Mouse (Mus musculus) Patski (cell line): ENCODE measurements at regions not wholly inside any gene's neighbourhood (a gene's known extent, or its start where the extent isn't known, plus 50 kb on each side); places are given as distances from the start of the nearest gene placed in this dataset.

Source experiments
- ATAC-seq: fragments of 100-300 bp; one replicate; pipeline ENCODE4 v1.8.0; 2021
- CTCF ChIA-PET: fragments of 350-600 bp; sonication (Branson Sonifier 250); formaldehyde crosslinking; loops from one replicate; lab custom pipeline; 2022; ENCODE audit warnings: inconsistent platforms; lab: Charles Lee
- POLR2A ChIA-PET: fragments of 350-600 bp; sonication (Branson Sonifier 250); formaldehyde crosslinking; loops from one replicate; lab custom pipeline; 2022; ENCODE audit warnings: antibody characterized with exemption, inconsistent platforms; lab: Charles Lee
- DNase-seq: peaks from one replicate; pipeline ENCODE4 v3.0.0-alpha.2; 2011; ENCODE audit warnings: low read depth, low spot score
- H3K27me3 ChIP-seq: fragments of 371-371 bp; one replicate; pipeline ENCODE4 v1.5.1; 2021
- CTCF ChIP-seq: fragments of 100-300 bp; IDR thresholded peaks from one replicate; pipeline ENCODE4 v1.5.1; 2021
- in situ Hi-C: fragments of 300-500 bp; cut with MboI; formaldehyde crosslinking; loops from 3 replicates; pipeline ENCODE4 v1.11.1; 2018; ENCODE audit warnings: low pct_unique_long_range_greater_than_20kb, mixed read lengths

DNA sequence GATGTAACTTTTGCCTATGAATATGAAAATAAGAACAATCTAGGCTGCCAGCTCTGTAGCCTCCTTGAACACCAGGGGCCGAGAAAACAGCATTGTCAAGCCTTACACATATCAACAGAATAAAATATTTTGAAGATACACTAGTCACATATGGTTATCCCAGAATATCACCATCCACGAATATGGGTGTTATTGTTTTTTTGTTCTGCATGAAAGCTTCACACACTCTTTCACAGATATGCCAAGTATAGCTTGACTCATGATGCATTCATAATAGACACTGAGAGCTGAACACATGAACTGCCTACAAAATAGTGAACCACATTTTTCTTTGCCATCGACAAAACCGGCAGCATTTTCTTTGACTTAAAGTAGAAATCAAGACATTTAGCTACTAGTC, 106.9 kb upstream of the Atxn1 start:
- ATAC-seq: no peak
- in situ Hi-C loops: no loop called here
- CTCF ChIA-PET: no interaction called here
- POLR2A ChIA-PET: no interaction called here
- DNase-seq: no peak
- no peak for TF ChIP-seq CTCF
- H3K27me3 ChIP-seq: peaks cover 20% of the 10 kb centered on the region

DNA sequence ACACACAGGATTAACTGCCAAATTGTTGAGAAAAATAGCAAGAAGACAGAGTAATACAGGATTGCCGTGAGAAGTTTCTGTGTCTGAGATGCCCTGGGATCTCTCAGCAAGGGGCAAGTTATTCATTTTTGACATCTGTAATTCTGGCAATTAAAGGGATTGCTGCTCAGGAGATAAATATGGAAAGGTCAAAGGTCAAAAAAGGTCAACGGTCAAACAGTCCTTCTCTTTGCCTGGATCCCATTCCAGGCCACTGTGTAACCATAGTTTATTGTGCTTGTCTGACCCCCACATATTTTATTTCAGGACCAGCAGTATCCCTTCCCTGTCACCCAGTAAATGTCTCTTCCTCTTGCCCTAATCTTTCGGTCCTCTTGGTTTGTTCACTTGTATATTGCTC, 104.8 kb upstream of the Atxn1 start:
- in situ Hi-C loops: no loop called here
- POLR2A ChIA-PET: no interaction called here
- peaks cover 7% of the 10 kb centered on the region for H3K27me3 ChIP-seq
- DNase-seq (no peak), ATAC-seq (no peak)
- CTCF ChIA-PET: no interaction called here
- no peak for TF ChIP-seq CTCF

DNA sequence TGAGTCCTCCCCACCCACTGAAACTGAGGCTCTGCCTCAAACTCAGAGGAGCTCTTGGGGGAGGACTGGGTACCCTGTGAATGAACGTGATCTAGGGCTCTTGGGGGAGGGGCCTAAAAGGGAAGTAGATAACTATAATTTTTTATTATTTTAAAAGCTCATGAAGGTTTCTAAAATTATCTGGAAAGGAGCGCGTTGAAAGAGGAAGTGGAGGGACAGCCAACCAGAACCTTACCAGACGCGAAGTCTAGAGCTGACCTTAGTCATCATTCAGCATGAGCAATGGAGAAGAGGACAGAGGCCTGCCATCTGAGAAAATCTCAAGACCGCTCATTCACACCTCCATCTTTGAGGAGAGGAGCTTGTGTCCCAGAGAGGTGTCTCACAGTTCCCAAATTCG, 98.0 kb upstream of the Atxn1 start:
- in situ Hi-C loops: no loop called here
- POLR2A ChIA-PET: no interaction called here

DNA sequence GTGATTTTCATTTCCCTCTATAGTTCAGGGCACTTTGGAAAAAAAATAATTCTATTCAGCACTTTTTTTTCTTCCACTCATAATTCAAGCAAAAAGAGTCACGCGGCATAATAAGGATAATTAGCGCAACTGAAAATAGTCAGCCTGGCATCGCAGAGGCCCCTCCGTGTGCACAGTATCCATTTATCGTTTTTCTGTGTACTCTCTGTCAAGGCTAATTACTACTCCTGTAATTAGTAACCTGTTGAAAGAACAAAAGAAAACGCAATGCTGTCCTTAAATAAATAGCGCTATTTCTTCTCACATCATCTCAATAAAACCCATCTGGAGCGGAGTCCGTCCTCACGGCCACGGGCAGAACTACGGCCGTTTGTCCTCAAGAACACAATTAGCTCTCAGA, 95.1 kb upstream of the Atxn1 start:
- DNase-seq (no peak), ATAC-seq (no peak)
- H3K27me3 ChIP-seq: peaks cover 3% of the 10 kb centered on the region
- in situ Hi-C loops: no loop called here
- ChIA-PET CTCF (no interaction called here), POLR2A (no interaction called here)
- TF ChIP-seq CTCF: no peak

More for the DNA sequence above, 98.0 kb upstream of the Atxn1 start:
- no peak for TF ChIP-seq CTCF
- CTCF ChIA-PET: no interaction called here
- DNase-seq: no peak
- H3K27me3 ChIP-seq: peaks cover 7% of the 10 kb centered on the region
- no peak for ATAC-seq

DNA sequence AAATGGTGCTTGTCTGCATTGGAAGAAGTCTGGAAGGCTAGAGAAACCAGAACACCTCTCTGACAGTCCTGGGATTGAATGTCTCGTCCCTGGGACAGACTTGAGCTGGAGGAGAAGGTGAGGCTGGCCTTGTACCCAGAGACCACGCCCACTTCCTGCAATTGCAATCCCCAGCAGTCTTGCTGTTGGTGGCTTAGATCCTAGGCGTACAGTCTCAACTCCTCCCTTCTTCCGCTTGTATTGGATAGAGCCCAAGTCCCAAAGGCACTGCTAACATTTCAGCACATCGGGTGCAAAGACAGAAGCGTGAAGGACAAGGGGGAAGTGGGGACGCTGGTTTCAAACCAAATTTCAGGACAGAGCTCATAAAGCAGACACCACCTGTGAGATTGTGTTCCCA, 94.1 kb upstream of the Atxn1 start:
- H3K27me3 ChIP-seq: peaks cover 3% of the 10 kb centered on the region
- in situ Hi-C loops: no loop called here
- ChIA-PET CTCF (no interaction called here), POLR2A (no interaction called here)
- DNase-seq (no peak), ATAC-seq (no peak)
- TF ChIP-seq CTCF: no peak

DNA sequence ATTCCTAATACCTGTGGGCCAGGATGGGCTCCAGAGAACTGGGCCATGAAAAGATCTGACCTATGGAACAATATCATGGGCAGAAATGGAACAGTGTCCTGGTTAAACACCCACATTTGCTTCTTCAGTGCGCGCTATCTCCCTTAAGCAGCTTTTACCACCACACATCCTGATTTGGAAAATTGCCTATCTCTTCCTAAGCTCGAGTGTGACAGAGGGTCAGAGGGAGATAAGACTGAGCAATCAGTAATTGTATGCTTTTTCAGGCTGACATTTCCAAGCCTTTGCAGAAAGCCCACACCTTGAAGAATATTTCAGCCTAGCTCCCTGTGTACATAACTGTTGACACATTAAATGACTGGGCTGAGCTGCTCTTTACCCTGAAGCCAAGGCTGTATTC, 93.5 kb upstream of the Atxn1 start:
- H3K27me3 ChIP-seq: peaks cover 3% of the 10 kb centered on the region
- CTCF ChIA-PET: no interaction called here
- ATAC-seq (no peak), DNase-seq (no peak)
- TF ChIP-seq CTCF: no peak
- POLR2A ChIA-PET: no interaction called here
- in situ Hi-C loops: no loop called here

DNA sequence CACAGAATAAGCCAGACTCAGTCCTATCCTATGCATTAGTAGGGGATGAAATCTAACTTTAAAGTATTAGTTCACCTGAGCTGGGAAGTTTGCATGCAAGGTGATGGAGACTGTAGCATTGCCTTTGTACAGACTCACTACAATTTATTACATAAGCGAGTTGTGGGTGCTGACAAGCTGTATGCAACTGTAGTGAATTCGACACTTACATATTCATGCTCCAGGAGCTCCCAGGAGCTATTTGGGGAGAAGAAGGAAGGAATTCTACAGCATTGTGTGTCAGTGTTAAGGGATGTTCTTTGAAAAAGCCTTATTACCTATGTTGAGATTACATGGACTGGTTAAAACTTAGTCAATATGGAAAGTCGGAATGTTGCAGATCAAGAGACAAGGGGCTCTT, 90.6 kb upstream of the Atxn1 start:
- H3K27me3 ChIP-seq: peaks cover 3% of the 10 kb centered on the region
- DNase-seq (no peak), ATAC-seq (no peak)
- CTCF ChIA-PET: no interaction called here
- POLR2A ChIA-PET: no interaction called here
- in situ Hi-C loops: no loop called here
- no peak for TF ChIP-seq CTCF

DNA sequence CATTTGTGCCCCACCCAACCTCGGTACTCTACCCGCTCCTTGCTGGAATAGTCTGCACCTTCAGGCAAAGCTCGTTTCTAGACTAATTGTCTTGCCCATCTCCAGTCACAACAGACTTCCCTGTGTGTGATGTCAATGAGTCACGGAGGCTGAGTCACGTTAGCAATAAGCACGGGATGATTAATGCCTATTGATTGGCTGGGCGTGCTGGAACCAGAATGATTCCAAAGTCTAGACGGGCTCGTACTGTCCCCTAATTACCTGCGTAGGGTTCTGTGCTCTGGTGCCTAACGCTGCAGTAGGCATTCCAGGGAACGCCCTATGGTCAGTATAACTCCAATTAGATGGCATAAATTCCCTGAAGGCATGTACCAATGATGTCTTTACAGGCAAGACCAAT, 78.8 kb upstream of the Atxn1 start:
- TF ChIP-seq CTCF: no peak
- CTCF ChIA-PET: no interaction called here

DNA sequence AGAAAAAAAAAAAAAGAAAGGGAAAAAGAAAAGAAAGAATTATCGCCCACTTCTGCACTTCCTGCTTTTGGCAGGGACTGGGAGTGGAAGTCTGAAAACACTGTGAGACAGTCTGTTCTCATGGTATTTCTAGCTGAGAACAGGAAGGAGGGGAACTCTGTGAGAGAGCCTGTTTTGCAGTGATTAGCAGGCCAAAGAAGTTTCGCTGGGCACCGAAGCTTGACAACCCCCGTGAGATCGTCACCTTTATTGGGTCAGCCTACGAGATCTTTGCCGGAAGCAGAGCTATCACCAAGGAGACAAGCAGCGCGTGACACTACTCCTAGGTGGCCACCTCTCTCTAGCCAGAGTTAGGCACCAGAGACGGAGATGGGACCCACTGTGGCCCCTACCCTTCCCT, 78.2 kb upstream of the Atxn1 start:
- ChIA-PET CTCF (no interaction called here), POLR2A (no interaction called here)
- H3K27me3 ChIP-seq: no peaks in the 10 kb centered on the region
- in situ Hi-C loops: no loop called here
- no peak for TF ChIP-seq CTCF
- ATAC-seq: no peak
- no peak for DNase-seq

More for the DNA sequence above, 78.8 kb upstream of the Atxn1 start:
- H3K27me3 ChIP-seq: no peaks in the 10 kb centered on the region
- no peak for ATAC-seq
- POLR2A ChIA-PET: no interaction called here
- in situ Hi-C loops: no loop called here
- DNase-seq: peak; percentile 12

DNA sequence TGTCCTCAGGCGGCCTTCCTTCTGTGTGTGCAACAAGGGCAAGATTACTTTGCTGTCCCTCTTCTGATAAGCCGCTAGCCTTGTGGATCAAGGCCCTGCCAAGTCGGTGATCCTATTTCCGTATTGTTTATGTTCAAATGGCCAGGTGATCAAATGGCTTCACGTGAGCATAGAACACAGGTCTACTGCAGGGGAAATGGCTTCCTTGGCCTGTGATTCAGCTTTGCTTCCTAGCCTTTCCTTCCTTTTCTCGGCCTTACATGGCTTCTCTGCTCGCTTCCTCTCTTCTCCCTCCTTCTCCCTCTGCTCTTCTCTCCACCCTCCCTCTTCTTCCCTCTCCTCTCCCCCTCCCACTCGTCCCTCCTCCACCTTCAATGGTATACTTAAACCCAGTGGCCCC, 77.4 kb upstream of the Atxn1 start:
- TF ChIP-seq CTCF: no peak
- ChIA-PET POLR2A (no interaction called here), CTCF (no interaction called here)
- ATAC-seq (no peak), DNase-seq (no peak)
- in situ Hi-C loops: no loop called here
- H3K27me3 ChIP-seq: no peaks in the 10 kb centered on the region

DNA sequence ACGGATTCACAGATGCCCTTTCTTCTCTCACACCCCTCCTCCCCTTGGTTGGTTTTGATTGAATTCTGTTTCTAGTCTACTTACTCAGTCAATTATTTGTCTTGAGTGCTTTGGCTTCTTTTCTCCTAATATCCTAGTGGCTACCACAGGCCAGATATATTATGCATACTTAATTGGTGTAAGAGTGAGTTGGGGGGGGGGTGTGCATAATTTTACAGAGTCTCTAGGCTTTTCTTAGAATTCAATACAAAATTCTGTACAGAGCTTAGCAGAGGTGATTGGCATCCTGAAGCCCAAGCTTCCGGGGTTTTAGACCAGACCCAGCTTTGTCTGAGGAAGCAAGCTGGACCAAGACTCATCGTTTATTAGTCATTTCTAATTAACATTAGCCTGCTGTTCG, 76.7 kb upstream of the Atxn1 start:
- ChIA-PET POLR2A (no interaction called here), CTCF (no interaction called here)
- H3K27me3 ChIP-seq: no peaks in the 10 kb centered on the region
- ATAC-seq (no peak), DNase-seq (no peak)
- TF ChIP-seq CTCF: no peak
- in situ Hi-C loops: no loop called here

DNA sequence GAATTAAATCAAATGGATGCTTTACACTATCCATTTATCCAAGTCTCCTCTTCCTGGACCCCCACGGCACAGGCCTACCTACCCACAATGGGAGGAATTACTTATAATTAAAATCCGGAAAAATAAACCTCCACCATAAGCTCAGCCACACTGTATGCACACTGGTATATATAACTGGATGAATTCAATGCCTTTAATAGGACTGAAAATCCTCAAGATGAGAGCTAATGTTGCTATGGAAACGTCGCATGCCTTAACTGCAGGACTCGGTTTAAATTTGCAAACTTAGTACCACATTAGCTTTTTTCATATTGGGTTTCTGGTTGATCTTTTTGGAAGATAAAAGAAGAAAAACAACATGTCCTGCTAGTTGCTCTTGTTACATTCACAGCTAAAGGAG, 75.3 kb upstream of the Atxn1 start:
- no peak for TF ChIP-seq CTCF
- peaks cover 7% of the 10 kb centered on the region for H3K27me3 ChIP-seq
- ChIA-PET POLR2A (no interaction called here), CTCF (no interaction called here)
- DNase-seq: no peak
- no peak for ATAC-seq
- in situ Hi-C loops: no loop called here
